Mouse (Mus musculus): ENCODE measurements around the gene Ccdc88c. TPM values are rescaled to one million over a fixed set of nuclear protein-coding genes. Genes with fewer than 3 reads are reported as not detected.

Ccdc88c gene
- total RNA-seq, 1 experiment from 2014 or later: 81.7 TPM

DNA sequence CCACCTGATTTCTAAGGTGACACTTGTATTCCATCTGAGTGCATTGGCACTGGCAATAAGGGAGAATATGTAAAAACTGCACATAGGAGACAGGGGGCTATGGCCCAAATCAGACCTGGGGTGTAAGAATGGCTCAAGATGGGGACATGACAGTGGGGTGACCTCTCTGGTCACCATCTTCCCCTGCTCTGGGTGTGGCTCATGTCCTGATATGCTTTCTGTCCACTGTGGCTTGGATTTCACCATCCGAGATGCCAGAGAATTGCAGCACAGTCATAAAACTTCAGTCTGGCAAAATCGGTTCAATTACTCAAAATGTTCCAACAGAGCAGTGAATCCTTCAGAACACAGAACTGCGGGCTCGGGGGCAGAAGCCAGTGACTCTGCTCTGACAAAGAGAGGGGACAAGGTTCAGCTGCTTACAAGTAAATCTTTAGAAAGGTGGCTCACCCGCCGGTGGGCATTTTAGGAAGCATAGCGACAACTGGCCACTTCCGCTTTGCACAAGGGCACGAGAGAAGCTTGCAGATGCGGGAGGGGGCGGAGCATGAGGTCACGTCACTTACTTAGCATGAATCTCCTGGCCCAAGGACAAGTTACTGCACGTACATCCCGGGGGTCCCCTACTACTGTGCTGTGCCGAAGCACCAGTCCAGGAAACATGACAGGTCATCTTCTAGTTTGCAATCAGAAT lies 104.1 kb downstream of the Ccdc88c start:
- ATAC-seq (replicated peaks in 1 of 2; ENCODE audit: insufficient read depth in 1 of 2, low FRiP score in 2 of 2, low TSS enrichment in 1 of 2, low read depth in 1 of 2, poor library complexity in 2 of 2, severe bottlenecking in 2 of 2): peak; percentile 63 to 80

GRCm38 (mm10) chr12:100910731-100911130 lies 118.1 kb downstream of the Ccdc88c start:
- no peak for ATAC-seq (replicated peaks in 1 of 2; ENCODE audit: insufficient read depth in 1 of 2, low FRiP score in 2 of 2, low TSS enrichment in 1 of 2, low read depth in 1 of 2, poor library complexity in 2 of 2, severe bottlenecking in 2 of 2)

DNA sequence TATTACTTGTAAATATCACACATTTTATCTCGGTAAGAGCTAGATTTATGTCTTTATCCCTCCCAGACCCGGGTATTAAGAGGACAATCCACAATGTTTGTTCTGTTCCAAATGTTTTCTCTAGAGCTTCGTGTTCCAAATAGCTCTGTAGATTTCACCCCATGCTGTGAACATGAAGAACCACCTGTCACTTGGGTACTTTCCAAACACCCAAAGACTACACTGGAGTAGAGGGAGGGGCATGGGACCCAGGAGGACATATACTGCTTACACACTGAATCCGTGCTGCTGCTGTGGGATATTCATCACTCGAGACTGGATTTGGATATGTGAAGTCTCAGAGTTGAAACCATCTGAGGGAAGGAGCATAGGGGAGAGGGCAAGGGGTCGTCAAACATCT lies 119.1 kb downstream of the Ccdc88c start:
- no peak for ATAC-seq (replicated peaks in 1 of 2; ENCODE audit: insufficient read depth in 1 of 2, low FRiP score in 2 of 2, low TSS enrichment in 1 of 2, low read depth in 1 of 2, poor library complexity in 2 of 2, severe bottlenecking in 2 of 2)

DNA sequence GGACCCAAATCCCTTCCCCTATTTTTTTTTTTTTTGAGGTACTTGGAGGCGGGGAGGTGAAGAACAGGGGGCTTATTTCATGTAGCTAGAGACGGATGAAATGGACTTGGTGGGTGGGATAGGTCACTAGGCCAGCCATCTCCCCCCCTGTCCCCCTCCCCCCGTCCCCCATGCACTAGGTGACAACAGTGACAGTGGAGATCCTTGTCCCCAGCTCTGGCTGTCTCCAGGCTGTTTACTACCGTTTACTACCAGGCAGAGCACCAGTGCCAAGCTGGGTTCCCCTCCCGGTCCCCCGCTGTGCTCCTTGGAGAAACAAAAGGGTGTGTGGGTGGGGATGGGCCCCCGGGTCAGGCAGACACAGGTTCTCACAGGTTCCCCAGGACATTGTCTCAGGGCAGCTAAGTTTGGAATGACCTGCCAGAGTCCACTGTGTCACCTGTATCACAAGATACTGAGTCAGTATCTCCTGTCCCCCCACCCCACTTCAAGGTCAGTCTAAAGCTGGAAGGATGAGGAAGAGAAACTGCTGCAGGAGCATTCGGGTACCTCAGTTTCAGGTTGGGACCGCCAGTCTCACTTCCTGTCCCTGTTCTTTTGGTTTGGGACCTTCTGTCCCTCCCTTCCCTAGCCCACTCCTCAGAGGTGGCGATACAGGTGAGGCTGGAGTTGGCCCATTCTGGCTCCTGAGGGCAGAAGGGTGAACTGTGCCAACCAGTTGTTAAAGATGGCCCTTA lies 120.4 kb downstream of the Ccdc88c start:
- ATAC-seq (replicated peaks in 1 of 2; ENCODE audit: insufficient read depth in 1 of 2, low FRiP score in 2 of 2, low TSS enrichment in 1 of 2, low read depth in 1 of 2, poor library complexity in 2 of 2, severe bottlenecking in 2 of 2): no peak

DNA sequence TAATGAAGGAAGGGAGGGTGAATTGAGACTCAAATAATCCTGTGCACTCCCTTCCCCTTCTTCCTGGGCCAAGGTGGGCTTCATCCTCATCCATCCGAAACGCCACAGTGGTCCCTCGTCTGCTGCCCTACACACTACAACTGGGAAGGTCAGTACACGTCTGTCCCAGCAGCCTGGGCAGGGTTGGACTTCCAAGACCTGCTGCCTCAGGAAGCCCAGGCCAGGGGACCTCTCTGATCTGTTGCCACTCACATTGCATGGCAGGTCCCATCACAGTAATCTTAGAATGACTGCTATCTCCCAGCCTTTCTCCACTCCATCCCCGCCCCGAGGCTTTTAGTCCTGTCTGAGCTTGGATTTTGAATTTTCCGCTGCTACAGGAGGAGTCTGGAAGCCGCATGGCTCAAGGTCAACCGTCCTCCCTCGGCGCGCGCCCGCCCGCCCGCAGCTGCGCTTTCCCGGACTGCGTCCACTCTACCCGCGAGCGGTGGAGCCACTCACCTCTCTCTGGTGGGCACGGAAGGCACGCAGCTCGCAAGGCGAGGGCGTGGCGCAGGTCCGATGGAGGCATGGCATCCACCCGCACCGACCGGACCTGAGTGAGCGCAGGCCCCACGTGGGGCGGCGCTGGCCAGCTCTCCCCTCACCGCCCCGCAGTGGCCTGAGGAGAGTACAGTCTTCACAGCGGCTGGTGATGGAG lies 121.1 kb downstream of the Ccdc88c start, which contains the start of gene Gpr68:
Gpr68 (minus strand) TSS at position 601 of the 700 bp plus-strand sequence.
- peak; percentile 30 to 39; a peak in 1 of 4 replicates for ATAC-seq (replicated peaks in 1 of 2; ENCODE audit: insufficient read depth in 1 of 2, low FRiP score in 2 of 2, low TSS enrichment in 1 of 2, low read depth in 1 of 2, poor library complexity in 2 of 2, severe bottlenecking in 2 of 2)

- no peak for ATAC-seq (replicated peaks in 1 of 2; ENCODE audit: insufficient read depth in 1 of 2, low FRiP score in 2 of 2, low TSS enrichment in 1 of 2, low read depth in 1 of 2, poor library complexity in 2 of 2, severe bottlenecking in 2 of 2)
Measured at GRCm38 (mm10) chr12:100906861-100907260, 122.0 kb downstream of the Ccdc88c start.

DNA sequence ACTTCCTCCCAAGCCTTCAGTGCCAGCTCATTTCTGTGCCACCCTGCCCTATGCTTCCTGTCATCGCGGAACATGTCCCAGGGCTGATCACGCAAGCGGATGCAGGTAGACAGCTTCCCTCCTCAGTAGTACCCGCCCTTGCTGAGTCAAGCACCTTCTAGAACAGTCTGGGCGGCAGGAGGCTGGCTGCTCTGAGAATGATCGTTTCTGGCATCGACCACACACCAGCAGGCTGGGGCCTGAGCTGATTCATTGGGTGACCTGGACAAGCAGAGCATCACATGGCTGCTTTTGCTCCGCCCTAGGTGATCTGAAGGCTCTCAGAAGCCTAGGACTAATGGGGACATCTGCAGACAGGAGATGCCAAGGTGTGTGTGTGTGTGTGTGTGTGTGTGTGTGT lies 125.1 kb downstream of the Ccdc88c start:
- no peak for ATAC-seq (replicated peaks in 1 of 2; ENCODE audit: insufficient read depth in 1 of 2, low FRiP score in 2 of 2, low TSS enrichment in 1 of 2, low read depth in 1 of 2, poor library complexity in 2 of 2, severe bottlenecking in 2 of 2)

- ATAC-seq (replicated peaks in 1 of 2; ENCODE audit: insufficient read depth in 1 of 2, low FRiP score in 2 of 2, low TSS enrichment in 1 of 2, low read depth in 1 of 2, poor library complexity in 2 of 2, severe bottlenecking in 2 of 2): no peak
Measured at GRCm38 (mm10) chr12:100901386-100901785, 127.5 kb downstream of the Ccdc88c start.

DNA sequence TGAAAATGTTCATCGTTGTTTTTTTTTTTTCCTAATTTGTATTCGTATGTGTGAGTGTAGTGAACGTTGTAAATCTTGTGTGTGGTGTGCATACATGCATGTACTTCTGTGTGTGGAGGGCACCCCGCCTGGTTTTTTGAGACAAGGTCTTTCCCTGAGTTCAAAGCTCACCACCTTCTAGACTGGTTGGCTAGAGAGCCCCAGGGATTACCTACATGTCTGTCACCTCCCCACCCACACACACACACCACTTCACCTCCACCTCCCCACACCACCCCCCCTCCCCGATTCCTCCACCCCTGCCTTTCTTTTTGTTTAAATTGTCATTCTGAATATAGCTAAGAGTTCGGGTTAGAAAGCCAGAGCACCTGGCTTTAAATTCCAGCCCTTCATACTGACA lies 128.0 kb downstream of the Ccdc88c start:
- ATAC-seq (replicated peaks in 1 of 2; ENCODE audit: insufficient read depth in 1 of 2, low FRiP score in 2 of 2, low TSS enrichment in 1 of 2, low read depth in 1 of 2, poor library complexity in 2 of 2, severe bottlenecking in 2 of 2): no peak

DNA sequence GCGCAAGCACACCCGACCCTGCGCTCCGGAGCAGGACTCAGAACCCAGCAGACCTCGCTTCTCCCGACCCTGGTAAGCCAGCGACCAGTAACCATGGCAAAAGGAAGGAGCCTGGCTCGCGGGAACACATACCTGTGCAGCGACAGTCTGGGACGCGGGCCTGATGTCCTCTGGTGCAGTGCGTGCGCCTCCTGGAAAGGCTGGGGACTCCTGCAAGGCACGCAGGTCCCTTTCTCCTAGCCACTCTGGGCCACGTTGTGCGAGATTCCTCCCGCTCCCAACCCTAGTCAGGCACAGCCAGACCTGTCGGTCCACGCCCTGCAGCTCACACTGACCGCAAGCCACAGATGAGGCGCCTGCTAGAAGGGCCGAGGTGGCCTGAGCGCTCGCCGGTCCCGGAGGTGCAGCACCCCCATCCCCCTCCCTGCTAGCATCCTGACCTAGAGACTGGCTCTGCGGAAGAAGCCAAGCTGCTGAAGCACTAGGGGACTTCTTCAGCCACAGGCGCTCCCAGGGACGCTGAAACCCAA lies 129.7 kb downstream of the Ccdc88c start:
- peak; percentile 54 for ATAC-seq (replicated peaks in 1 of 2; ENCODE audit: insufficient read depth in 1 of 2, low FRiP score in 2 of 2, low TSS enrichment in 1 of 2, low read depth in 1 of 2, poor library complexity in 2 of 2, severe bottlenecking in 2 of 2)

DNA sequence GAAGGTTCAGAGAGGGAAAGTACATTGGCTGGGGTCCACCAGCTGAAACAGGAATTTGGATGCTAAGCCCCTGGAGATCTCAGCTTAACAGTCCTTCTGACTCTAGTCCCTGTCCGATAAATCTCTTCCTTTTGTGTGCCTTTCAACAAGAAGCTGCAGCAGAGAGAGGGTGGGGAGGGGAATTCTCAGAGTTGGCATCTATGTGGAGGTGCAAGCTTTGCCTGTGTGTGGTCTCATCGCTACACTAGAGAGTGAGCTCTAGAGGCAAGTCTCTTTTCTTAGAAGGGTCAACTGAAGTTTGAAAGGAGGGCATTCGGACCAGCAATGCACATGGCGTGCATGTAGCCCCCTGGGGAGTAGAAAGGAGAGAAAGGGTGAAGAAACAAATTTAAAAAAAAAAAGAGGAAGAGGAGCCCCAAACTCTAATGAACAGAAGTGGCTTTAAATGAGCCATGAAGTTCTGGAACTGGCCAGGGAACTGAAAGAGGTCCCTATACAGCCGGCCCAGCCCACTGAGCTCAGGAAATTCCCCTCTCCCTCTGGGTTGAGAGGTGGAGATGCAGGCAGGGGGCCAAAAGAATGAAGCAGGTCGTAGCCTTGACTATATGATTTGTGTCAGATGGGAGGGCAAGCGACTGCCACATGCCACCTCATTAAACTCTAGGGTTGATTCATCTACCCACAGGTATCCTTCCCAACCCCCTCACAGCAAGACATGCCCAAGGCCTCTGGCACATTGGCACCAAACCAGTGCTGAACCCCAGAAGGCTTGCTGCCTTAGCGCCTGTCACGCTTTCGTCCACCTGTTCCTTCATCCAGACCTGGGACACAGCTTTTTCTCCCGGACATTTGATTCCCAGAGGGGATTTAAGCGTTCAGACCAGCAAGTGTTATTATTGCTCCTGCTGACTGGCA lies 130.9 kb downstream of the Ccdc88c start:
- ATAC-seq (replicated peaks in 1 of 2; ENCODE audit: insufficient read depth in 1 of 2, low FRiP score in 2 of 2, low TSS enrichment in 1 of 2, low read depth in 1 of 2, poor library complexity in 2 of 2, severe bottlenecking in 2 of 2): no peak

- no peak for ATAC-seq (replicated peaks in 1 of 2; ENCODE audit: insufficient read depth in 1 of 2, low FRiP score in 2 of 2, low TSS enrichment in 1 of 2, low read depth in 1 of 2, poor library complexity in 2 of 2, severe bottlenecking in 2 of 2)
Measured at GRCm38 (mm10) chr12:100896661-100897060, 132.2 kb downstream of the Ccdc88c start.

DNA sequence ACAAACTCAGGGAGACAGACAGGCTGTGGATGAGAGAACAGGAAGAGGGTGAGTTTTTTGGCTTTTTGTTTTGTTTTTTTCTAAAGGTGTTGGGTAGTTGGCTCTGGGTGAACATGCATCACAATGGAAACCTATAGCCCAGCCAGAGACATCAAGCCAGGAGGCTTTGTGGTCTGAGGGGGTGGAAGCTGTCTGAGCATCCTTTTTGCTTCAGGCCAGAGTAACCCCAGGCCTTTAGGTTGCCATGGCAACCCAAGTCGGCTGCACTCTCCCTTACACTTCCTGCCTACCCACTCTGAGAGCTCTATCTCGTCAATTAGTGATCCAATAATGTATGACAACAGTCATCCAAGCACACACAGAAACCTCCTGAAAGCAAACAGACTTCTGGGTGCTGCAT lies 133.4 kb downstream of the Ccdc88c start:
- ATAC-seq (replicated peaks in 1 of 2; ENCODE audit: insufficient read depth in 1 of 2, low FRiP score in 2 of 2, low TSS enrichment in 1 of 2, low read depth in 1 of 2, poor library complexity in 2 of 2, severe bottlenecking in 2 of 2): no peak

GRCm38 (mm10) chr12:100890548-100890947 lies 138.3 kb downstream of the Ccdc88c start:
- ATAC-seq (replicated peaks in 1 of 2; ENCODE audit: insufficient read depth in 1 of 2, low FRiP score in 2 of 2, low TSS enrichment in 1 of 2, low read depth in 1 of 2, poor library complexity in 2 of 2, severe bottlenecking in 2 of 2): no peak

DNA sequence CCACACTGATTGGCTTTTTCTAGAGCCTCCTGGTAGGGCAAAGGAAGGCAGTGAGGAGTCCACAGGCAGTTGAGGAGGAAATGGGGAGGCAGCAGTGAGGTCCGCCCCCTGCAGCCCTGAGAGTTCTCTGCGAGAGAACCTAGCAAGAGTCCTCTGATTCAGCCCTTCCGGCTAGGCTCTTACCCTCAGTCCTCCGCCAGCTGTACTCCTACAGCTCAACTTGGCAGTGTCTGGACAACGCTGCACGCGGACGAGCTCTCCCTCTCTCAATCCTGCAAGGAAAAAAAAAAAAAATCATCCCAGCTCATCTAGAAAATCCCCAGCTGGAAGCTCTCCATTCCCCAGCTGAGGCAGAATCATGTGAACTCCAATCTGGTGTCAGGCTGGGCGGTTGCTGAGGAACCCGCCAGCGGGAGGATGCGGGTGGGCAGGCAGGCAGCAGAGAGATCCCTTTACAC lies 141.0 kb downstream of the Ccdc88c start:
- peak; percentile 35 to 58; a peak in 3 of 4 replicates for ATAC-seq (replicated peaks in 1 of 2; ENCODE audit: insufficient read depth in 1 of 2, low FRiP score in 2 of 2, low TSS enrichment in 1 of 2, low read depth in 1 of 2, poor library complexity in 2 of 2, severe bottlenecking in 2 of 2)

DNA sequence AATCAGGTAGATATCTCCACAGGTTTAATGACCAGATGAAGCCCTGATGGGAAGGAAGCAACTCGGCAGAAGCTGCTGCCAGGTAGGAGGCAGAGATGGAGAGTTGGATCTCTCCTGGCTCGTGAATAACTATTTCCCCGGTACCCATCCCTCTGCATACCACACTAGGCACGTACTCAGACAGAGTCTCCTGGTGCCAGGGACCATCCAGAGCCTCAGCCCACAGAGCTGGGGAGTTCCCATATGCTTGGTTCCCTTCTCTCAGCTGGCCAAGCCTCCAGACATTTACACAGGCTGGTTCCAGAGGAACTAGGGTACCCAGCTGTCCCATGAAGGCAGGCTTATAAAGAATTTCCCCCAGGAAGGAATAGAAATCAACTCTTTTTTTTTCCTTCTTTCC lies 142.0 kb downstream of the Ccdc88c start:
- no peak for ATAC-seq (replicated peaks in 1 of 2; ENCODE audit: insufficient read depth in 1 of 2, low FRiP score in 2 of 2, low TSS enrichment in 1 of 2, low read depth in 1 of 2, poor library complexity in 2 of 2, severe bottlenecking in 2 of 2)

GRCm38 (mm10) chr12:100885585-100885984 lies 143.3 kb downstream of the Ccdc88c start:
- no peak for ATAC-seq (replicated peaks in 1 of 2; ENCODE audit: insufficient read depth in 1 of 2, low FRiP score in 2 of 2, low TSS enrichment in 1 of 2, low read depth in 1 of 2, poor library complexity in 2 of 2, severe bottlenecking in 2 of 2)

Measured in hematopoietic stem cell, adult 5-6 weeks (primary cell).